Mouse (Mus musculus) forebrain, embryonic 12.5 days (tissue): ENCODE data around the gene Gm45021. TPM values are rescaled to one million over a fixed set of nuclear protein-coding genes. Genes with fewer than 3 reads are reported as not detected.

Experiments
- ATAC-seq: fragments of 200-750 bp; cut with Nextera tagmentation; 2 replicates; pipeline ENCODE4 v1.8.0; 2017; ENCODE audit warnings: moderate TSS enrichment; ENCODE audit not compliant: low FRiP score
- H3K27ac ChIP-seq: fragments of 300-500 bp; sonication (generic); 2 replicates; pipeline ENCODE4 v1.5.1; 2016; ENCODE audit warnings: mild to moderate bottlenecking
- H3K27me3 ChIP-seq: fragments of 300-500 bp; sonication (generic); 2 replicates; pipeline ENCODE4 v1.6.1; 2016; ENCODE audit warnings: mild to moderate bottlenecking
- H3K36me3 ChIP-seq: fragments of 300-500 bp; sonication (generic); replicated peaks from 2 replicates; pipeline ENCODE4 v1.6.1; 2016; ENCODE audit warnings: mild to moderate bottlenecking
- H3K4me1 ChIP-seq: fragments of 300-500 bp; sonication (generic); 2 replicates; pipeline ENCODE4 v1.6.1; 2016
- H3K4me2 ChIP-seq: fragments of 300-500 bp; sonication (generic); 2 replicates; pipeline ENCODE4 v1.6.1; 2016; ENCODE audit warnings: mild to moderate bottlenecking, moderate library complexity
- H3K4me3 ChIP-seq: fragments of 300-500 bp; sonication (generic); replicated peaks from 2 replicates; pipeline ENCODE4 v1.5.1; 2016; ENCODE audit warnings: mild to moderate bottlenecking
- H3K9ac ChIP-seq: fragments of 300-500 bp; sonication (generic); 2 replicates; pipeline ENCODE4 v1.6.1; 2016; ENCODE audit warnings: mild to moderate bottlenecking
- H3K9me3 ChIP-seq: fragments of 300-500 bp; sonication (generic); 2 replicates; pipeline ENCODE4 v1.6.1; 2016
- WGBS: fragments of 180-500 bp; shearing (Covaris S2); methylation state at CpG from one replicate; pipeline ENCODE4 v1.1.7; 2016; 5-methylcytosine and 5-hydroxymethylcytosine counted together
- polyA plus RNA-seq: library from polyadenylated mRNA; unstranded; fragments of >200 nt; fragmentation: Nextera tagmentation; extraction: Ambion mirVana; gene quantifications from 2 replicates; pipeline ENCODE4 v1.2.1, GENCODE M21; 2016

The Gm45021 gene
- polyA plus RNA-seq, 1 experiment from 2014 or later: not detected

DNA sequence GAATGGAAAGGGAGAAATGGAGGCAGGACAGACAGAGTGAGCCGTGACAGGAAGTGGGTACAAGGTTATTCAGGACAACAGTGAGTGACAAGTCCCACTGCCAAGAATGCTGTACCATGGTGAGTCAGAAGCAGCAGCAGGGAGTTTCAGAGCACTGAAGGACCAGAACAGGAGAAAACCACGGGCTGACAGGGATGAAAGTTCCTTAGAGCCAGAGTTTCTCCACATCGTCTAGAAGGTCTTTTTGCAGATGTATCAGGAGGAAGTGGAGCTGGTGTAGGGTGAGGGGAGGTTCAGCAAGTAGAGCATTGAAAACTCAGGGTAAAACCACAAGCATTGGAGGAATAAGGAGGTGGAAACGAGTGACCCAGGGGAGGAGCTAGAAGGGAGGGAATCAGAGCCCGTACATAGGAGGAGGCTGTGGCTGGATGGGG lies 10.2 kb upstream of the Gm45021 start:
- no peaks in the 10 kb centered on the region for H3K4me1 ChIP-seq
- no peaks in the 10 kb centered on the region for H3K27me3 ChIP-seq
- ATAC-seq: no peak
- no peak overlapping the region for H3K27ac ChIP-seq
- no peaks in the 10 kb centered on the region for H3K36me3 ChIP-seq
- no peaks in the 10 kb centered on the region for H3K9me3 ChIP-seq
- H3K4me2 ChIP-seq: no peak overlapping the region
- H3K4me3 ChIP-seq: no peak overlapping the region
- WGBS: 52% methylated on average over 5 of the region's 5 CpGs
- no peak overlapping the region for H3K9ac ChIP-seq

DNA sequence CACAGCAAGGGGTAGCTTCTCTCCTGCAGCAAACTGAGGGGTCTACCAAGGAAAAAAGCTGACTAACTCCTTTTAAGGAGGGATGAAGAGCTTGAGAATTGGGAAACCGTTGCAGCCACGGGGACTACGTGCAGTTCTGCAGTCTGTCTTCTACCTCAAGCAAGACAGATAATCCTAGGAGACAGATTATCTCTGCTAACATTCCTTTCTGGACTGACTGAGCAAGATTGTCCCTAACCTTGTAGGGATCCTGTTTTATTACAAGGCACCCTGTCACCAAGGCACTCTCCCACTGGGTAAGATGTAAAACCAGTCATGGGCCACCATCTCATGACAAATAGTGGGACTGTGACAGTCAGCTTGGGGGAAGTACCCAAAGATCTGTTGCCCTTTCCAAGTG lies 8.2 kb upstream of the Gm45021 start:
- no peaks in the 10 kb centered on the region for H3K36me3 ChIP-seq
- H3K27ac ChIP-seq: no peak overlapping the region
- WGBS: 32% methylated on average over 3 of the region's 3 CpGs
- H3K4me3 ChIP-seq: no peak overlapping the region
- no peak for ATAC-seq
- H3K9ac ChIP-seq: no peak overlapping the region
- no peak overlapping the region for H3K4me2 ChIP-seq
- no peaks in the 10 kb centered on the region for H3K27me3 ChIP-seq
- H3K4me1 ChIP-seq: no peaks in the 10 kb centered on the region
- no peaks in the 10 kb centered on the region for H3K9me3 ChIP-seq

DNA sequence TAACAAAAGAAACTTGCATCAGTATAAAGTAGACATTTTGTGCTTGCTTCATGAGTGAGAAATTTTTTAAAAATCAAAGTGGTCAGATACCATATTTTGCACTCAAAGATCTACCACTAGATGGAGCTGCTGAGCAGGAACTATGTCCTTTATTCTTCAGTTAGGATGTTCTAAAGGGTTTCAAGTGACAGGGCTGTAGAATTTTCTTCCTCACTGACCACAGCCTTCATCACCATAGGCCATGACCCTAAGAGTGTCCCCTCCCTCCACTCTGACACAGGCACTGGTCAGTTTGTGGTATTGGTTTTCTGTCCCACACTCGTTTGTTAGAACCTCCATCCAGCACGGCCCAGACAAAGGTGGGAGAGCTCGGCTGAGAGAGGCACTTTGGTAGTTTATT lies 7.4 kb upstream of the Gm45021 start:
- H3K4me2 ChIP-seq: no peak overlapping the region
- no peaks in the 10 kb centered on the region for H3K4me1 ChIP-seq
- H3K27ac ChIP-seq: no peak overlapping the region
- H3K36me3 ChIP-seq: no peaks in the 10 kb centered on the region
- H3K9ac ChIP-seq: no peak overlapping the region
- H3K9me3 ChIP-seq: no peaks in the 10 kb centered on the region
- no peaks in the 10 kb centered on the region for H3K27me3 ChIP-seq
- 70% methylated on average over 3 of the region's 3 CpGs for WGBS
- ATAC-seq: no peak
- H3K4me3 ChIP-seq: no peak overlapping the region

- ATAC-seq: no peak
- Histone ChIP-seq H3K4me3 (no peak overlapping the region), H3K4me2 (no peak overlapping the region), H3K36me3 (peaks cover 12% of the 10 kb centered on the region), H3K27ac (no peak overlapping the region), H3K27me3 (no peaks in the 10 kb centered on the region), H3K9me3 (peaks cover 5% of the 10 kb centered on the region), H3K9ac (no peak overlapping the region), H3K4me1 (peaks cover 18% of the 10 kb centered on the region)
- 83% methylated on average over 3 of the region's 3 CpGs for WGBS
These were observed 1.9 kb downstream of the Gm45021 start for GRCm38 (mm10) chr6:48591221-48591845.

DNA sequence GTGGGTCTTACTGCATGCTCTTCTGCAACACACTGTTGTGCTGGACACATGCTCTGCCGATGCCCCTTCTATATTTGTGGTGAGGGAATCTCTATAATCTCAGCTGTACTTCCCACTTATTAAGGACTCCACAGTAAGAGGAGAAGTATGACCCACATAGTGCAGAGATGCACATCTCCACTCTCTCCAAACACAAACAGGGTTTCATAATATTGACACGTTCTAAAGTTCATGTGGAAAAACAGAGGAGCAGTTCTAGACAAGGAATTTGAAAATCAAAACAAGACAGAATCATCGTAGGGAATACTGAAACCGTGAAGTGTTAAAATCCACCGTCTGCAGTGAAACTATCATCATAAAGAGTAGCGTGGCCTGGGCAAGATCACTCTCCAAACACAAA lies 2.5 kb downstream of the Gm45021 start:
- Histone ChIP-seq H3K9me3 (peaks cover 10% of the 10 kb centered on the region), H3K4me1 (peaks cover 18% of the 10 kb centered on the region), H3K36me3 (peaks cover 17% of the 10 kb centered on the region), H3K4me3 (no peak overlapping the region), H3K27ac (no peak overlapping the region), H3K4me2 (no peak overlapping the region), H3K27me3 (no peaks in the 10 kb centered on the region), H3K9ac (no peak overlapping the region)
- WGBS: 93% methylated on average over 6 of the region's 6 CpGs
- no peak for ATAC-seq

GRCm38 (mm10) chr6:48593158-48594042 lies 4.0 kb downstream of the Gm45021 start, which contains the start of the genes Repin1 and Gm44965:
Repin1 (plus strand) TSS chr6:48593883.
Gm44965 (plus strand) TSS chr6:48593941.
- peaks cover 21% of the 10 kb centered on the region for H3K9me3 ChIP-seq
- peak within 1 kb of the TSS; percentile 92 for H3K9ac ChIP-seq
- ATAC-seq: peak; percentile 94
- H3K27me3 ChIP-seq: no peaks in the 10 kb centered on the region
- peaks cover 33% of the 10 kb centered on the region for H3K36me3 ChIP-seq
- H3K4me3 ChIP-seq: peak within 1 kb of the TSS; percentile 80
- H3K27ac ChIP-seq: peak within 1 kb of the TSS; percentile 86
- H3K4me2 ChIP-seq: peak within 1 kb of the TSS; percentile 70
- 3% methylated on average over 45 of the region's 45 CpGs for WGBS
- H3K4me1 ChIP-seq: peaks cover 18% of the 10 kb centered on the region

DNA sequence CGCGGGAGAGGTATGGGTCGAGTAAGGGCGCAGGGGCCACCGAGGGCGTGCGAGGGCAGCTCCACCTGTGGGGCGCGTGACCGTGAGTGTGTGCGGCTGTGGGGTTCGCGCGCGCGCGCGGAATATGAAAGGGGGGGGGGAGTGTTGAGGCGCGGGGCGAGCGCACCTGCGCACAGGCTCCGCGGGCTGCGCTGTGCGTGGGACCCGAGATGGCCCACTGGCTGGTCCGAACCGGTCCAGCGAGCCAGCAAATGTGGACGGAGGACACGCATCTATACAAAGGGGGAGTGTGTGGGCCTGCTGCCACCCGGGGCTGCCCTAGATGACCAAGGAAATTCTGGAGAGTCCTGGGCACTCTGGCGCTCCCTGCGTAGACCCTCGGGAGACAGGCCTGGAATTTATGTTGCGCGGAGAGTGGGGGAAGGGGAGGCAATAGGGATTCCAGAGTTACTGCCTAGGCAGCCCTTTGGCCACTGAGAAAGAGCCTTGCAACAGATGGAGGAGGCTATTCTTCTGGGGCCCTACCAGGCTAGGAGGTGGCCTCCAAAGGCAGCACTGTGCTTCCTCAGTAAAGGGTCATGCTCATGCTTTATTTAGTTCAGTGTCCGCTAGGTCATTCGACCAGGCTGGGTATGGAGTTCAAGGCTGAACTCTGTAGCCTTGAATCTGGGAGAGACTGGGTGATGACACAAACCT lies 4.8 kb downstream of the Gm45021 start:
- peaks cover 18% of the 10 kb centered on the region for H3K4me1 ChIP-seq
- 2% methylated on average over 38 of the region's 41 CpGs for WGBS
- peaks cover 41% of the 10 kb centered on the region for H3K36me3 ChIP-seq

GRCm38 (mm10) chr6:48595278-48595677 lies 5.9 kb downstream of the Gm45021 start:
- H3K4me3 ChIP-seq: peak overlapping the region; percentile 80
- no peak for ATAC-seq
- H3K9ac ChIP-seq: no peak overlapping the region
- peaks cover 51% of the 10 kb centered on the region for H3K36me3 ChIP-seq
- WGBS: 43% methylated on average over 1 of the region's 1 CpGs
- no peaks in the 10 kb centered on the region for H3K27me3 ChIP-seq
- peak overlapping the region; percentile 70 for H3K4me2 ChIP-seq
- peaks cover 21% of the 10 kb centered on the region for H3K9me3 ChIP-seq
- H3K4me1 ChIP-seq: peaks cover 18% of the 10 kb centered on the region
- H3K27ac ChIP-seq: no peak overlapping the region

More for the DNA sequence above, 4.8 kb downstream of the Gm45021 start:
- Histone ChIP-seq H3K9me3 (peaks cover 21% of the 10 kb centered on the region), H3K4me3 (peak overlapping the region; percentile 80), H3K4me2 (peak overlapping the region; percentile 70), H3K27ac (peak overlapping the region; percentile 86), H3K9ac (peak overlapping the region; percentile 92), H3K27me3 (no peaks in the 10 kb centered on the region)
- peak; percentile 68 for ATAC-seq

GRCm38 (mm10) chr6:48596545-48597232 lies 7.3 kb downstream of the Gm45021 start:
- H3K36me3 ChIP-seq: peaks cover 51% of the 10 kb centered on the region

DNA sequence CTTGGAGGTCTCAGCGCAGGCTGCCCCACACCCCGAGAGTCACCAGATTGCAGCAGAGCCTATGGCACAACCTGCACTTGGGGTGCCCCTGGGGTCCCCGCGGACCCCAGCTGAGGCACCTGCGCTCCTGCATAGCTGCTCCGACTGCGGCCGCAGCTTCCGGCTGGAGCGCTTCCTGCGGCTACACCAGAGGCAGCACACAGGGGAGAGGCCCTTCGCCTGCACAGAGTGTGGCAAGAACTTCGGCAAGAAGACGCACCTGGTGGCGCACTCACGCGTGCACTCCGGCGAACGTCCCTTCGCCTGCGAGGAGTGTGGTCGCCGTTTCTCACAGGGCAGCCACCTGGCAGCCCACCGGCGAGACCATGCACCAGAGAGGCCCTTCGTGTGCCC lies 7.8 kb downstream of the Gm45021 start:
- Histone ChIP-seq H3K27ac (no peak overlapping the region), H3K4me3 (no peak overlapping the region), H3K4me2 (no peak overlapping the region), H3K9me3 (peaks cover 21% of the 10 kb centered on the region), H3K27me3 (no peaks in the 10 kb centered on the region), H3K9ac (no peak overlapping the region), H3K4me1 (peaks cover 27% of the 10 kb centered on the region), H3K36me3 (peaks cover 51% of the 10 kb centered on the region)
- whole genome bisulfite sequencing: 95% methylated on average over 27 of the region's 27 CpGs
- no peak for ATAC-seq

More at GRCm38 (mm10) chr6:48596545-48597232, 7.3 kb downstream of the Gm45021 start:
- peaks cover 21% of the 10 kb centered on the region for H3K9me3 ChIP-seq
- no peak overlapping the region for H3K27ac ChIP-seq
- no peaks in the 10 kb centered on the region for H3K27me3 ChIP-seq
- peaks cover 27% of the 10 kb centered on the region for H3K4me1 ChIP-seq
- no peak for ATAC-seq
- no peak overlapping the region for H3K4me3 ChIP-seq
- H3K9ac ChIP-seq: no peak overlapping the region
- 97% methylated on average over 45 of the region's 45 CpGs for WGBS
- H3K4me2 ChIP-seq: no peak overlapping the region

DNA sequence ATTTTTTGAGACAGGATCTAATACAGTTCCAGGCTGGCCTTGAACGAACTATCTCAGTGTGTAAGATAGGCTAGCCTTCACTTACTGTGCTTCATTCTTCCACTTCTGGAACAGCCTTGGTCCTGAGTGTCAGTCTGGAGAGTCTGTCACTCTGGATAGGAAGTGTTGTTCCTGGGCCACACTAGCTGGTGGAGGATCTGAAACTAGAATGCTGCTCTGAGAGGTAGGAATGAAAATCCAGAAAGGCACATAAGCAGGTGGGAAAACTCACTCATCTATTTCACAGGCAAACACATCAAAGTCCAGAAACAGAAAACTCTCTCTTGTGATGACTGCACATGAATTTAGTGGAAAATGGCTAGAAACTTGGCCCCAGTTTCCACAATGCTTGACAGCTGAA lies 11.2 kb downstream of the Gm45021 start:
- Histone ChIP-seq H3K36me3 (peaks cover 46% of the 10 kb centered on the region), H3K4me2 (no peak overlapping the region), H3K27me3 (no peaks in the 10 kb centered on the region), H3K9ac (no peak overlapping the region), H3K4me1 (peaks cover 18% of the 10 kb centered on the region), H3K27ac (peak overlapping the region; percentile 85; the same call in 1 of the 2 replicates), H3K4me3 (no peak overlapping the region), H3K9me3 (peaks cover 21% of the 10 kb centered on the region)
- WGBS: 92% methylated on average over 1 of the region's 1 CpGs
- no peak for ATAC-seq
